Mouse (Mus musculus): Measurements from ENCODE around the gene Zswim2.
A peak's percentile ranks its signal among the peaks of the same experiment; 100 is the strongest.
"Not testable (repeated sequence)": the region's sequence is repeated elsewhere in the genome, so short reads cannot be mapped to it uniquely, and the experiment has no call there.

Gene Zswim2

GRCm38 (mm10) chr2:83940931-83941361 lies at the start of gene Zswim2:
Gene Zswim2 (minus strand): TSS chr2:83941228.
- peak; percentile 47 to 49 for DNase-seq

- DNase-seq: not testable (repeated sequence)
Measured at GRCm38 (mm10) chr2:83990253-83990652, 49.2 kb upstream of the Zswim2 start, which contains the start of gene Gm13691. Gene Gm13691 (plus strand): TSS chr2:83990553.

- not testable (repeated sequence) for DNase-seq
Measured at GRCm38 (mm10) chr2:83984443-83984842, 43.4 kb upstream of the Zswim2 start, which contains the start of gene Gm13697. Gene Gm13697 (plus strand): TSS chr2:83984743.

- not testable (repeated sequence) for DNase-seq
Measured at GRCm38 (mm10) chr2:83978633-83979032, 37.6 kb upstream of the Zswim2 start, which contains the start of gene Gm13694. Gene Gm13694 (plus strand): TSS chr2:83978933.

- DNase-seq: not testable (repeated sequence)
Measured at GRCm38 (mm10) chr2:83972823-83973222, 31.8 kb upstream of the Zswim2 start, which contains the start of gene Gm13696. Gene Gm13696 (plus strand): TSS chr2:83973123.

- DNase-seq: not testable (repeated sequence)
Measured at GRCm38 (mm10) chr2:83967013-83967412, 26.0 kb upstream of the Zswim2 start, which contains the start of gene Gm13695. Gene Gm13695 (plus strand): TSS chr2:83967313.

GRCm38 (mm10) chr2:83961203-83961602 lies 20.2 kb upstream of the Zswim2 start, which contains the start of gene Gm13693:
Gene Gm13693 (plus strand): TSS chr2:83961503.
- not testable (repeated sequence) for DNase-seq

- not testable (repeated sequence) for DNase-seq
Measured at GRCm38 (mm10) chr2:83955393-83955792, 14.4 kb upstream of the Zswim2 start, which contains the start of gene Gm13698. Gene Gm13698 (plus strand): TSS chr2:83955693.

GRCm38 (mm10) chr2:83941792-83942191 lies 764 bp upstream of the Zswim2 start:
- DNase-seq: no peak

GRCm38 (mm10) chr2:83941378-83941777 lies 350 bp upstream of the Zswim2 start:
- no peak for DNase-seq

GRCm38 (mm10) chr2:83929478-83930088 lies 11.4 kb downstream of the Zswim2 start:
- no peak for DNase-seq

- no peak for DNase-seq
Measured at GRCm38 (mm10) chr2:83901896-83902540, 39.0 kb downstream of the Zswim2 start.

GRCm38 (mm10) chr2:83893701-83894100 lies 47.3 kb downstream of the Zswim2 start:
- DNase-seq: no peak

GRCm38 (mm10) chr2:83883850-83884420 lies 57.1 kb downstream of the Zswim2 start:
- DNase-seq: peak in 1 of 2 experiments; percentile 18

Data from cerebellum, adult 18-20 months (tissue).